Comparison of ENCODE assay signal across 9 mouse cellular contexts in the genomic region with DNA sequence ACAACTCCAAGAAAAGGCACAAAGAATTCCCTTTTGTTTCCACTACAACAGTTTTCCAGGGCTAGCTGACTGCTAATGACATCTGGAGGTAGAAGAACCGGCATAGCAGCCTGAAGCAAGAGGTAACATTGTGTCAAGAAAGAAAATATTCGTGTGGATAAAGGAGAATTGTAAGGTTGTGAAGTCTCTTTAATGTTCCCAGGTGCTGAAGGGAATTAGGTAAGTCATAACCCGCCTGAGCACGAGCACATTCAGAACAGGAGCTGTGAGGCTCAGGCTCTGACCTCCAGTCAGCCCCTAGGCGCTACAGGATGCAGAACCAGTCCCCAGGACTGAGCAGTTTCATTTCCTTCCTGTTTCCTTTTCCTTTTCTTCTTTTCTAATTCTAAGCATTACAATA.
DNase-seq lines count a peak whose midpoint lies in the region; ATAC-seq and TF ChIP-seq lines count a peak whose summit lies in the region.
"Had no signal": no experiment of that assay in that cellular context is flagged by ENCODE, and none has a peak within 500 bp of the region (broad histone marks: within the 10 kb centered on the region; RNA-seq: fewer than 3 reads in every experiment).

No protein-coding gene starts in this region.

- H3K36me3 ChIP-seq in hindbrain, embryonic 13.5 days = no peaks in the 10 kb centered on the region
- H3K36me3 ChIP-seq in midbrain, embryonic 16.5 days (ENCODE audit: control insufficient read depth, insufficient read depth, low read length) = no peaks in the 10 kb centered on the region

- no peak overlapping the region for H3K4me3 ChIP-seq in layer of hippocampus, adult 2 months
- no peak overlapping the region for H3K4me3 ChIP-seq in hindbrain, embryonic 13.5 days
- H3K4me3 ChIP-seq in midbrain, embryonic 16.5 days (ENCODE audit: low read depth, low read length) = no peak overlapping the region

- no peak for DNase-seq in layer of hippocampus, adult 2 months (ENCODE audit: low spot score in 2 of 2)
- DNase-seq in layer of hippocampus, postnatal 14 days (ENCODE audit: low spot score in 2 of 2) = no peak
- peak; percentile 35 for DNase-seq in embryo, embryonic 9.5 days (ENCODE audit: extremely low spot score)
- no peak for DNase-seq in adipocyte (ENCODE audit: low spot score)
- no peak for DNase-seq in adrenal gland, adult (ENCODE audit: inconsistent age in 2 of 2, low spot score in 1 of 2)
- DNase-seq: cerebellum, adult 11 months; gastrocnemius, postnatal 36 days had no signal

- H3K27ac ChIP-seq in layer of hippocampus, adult 2 months = peak overlapping the region; percentile 51; the same call in 1 of the 2 replicates
- peak overlapping the region; percentile 31 for H3K27ac ChIP-seq in hindbrain, embryonic 13.5 days
- peak overlapping the region; percentile 53 for H3K27ac ChIP-seq in midbrain, embryonic 16.5 days (ENCODE audit: low read length)

- no peak for TF ChIP-seq CTCF in layer of hippocampus, adult 2 months (conservative IDR thresholded peaks at IDR 0.05)

- 12% methylated on average over 5 of the region's 5 CpGs for WGBS in hindbrain, embryonic 13.5 days
- 6% methylated on average over 5 of the region's 5 CpGs for WGBS in midbrain, embryonic 16.5 days

- no peak for ATAC-seq in hindbrain, embryonic 13.5 days (ENCODE audit: low FRiP score)
- ATAC-seq in midbrain, embryonic 16.5 days = no peak; the same call in 1 of the 2 replicates

- H3K9me3 ChIP-seq in hindbrain, embryonic 13.5 days = no peaks in the 10 kb centered on the region
- H3K9me3 ChIP-seq in midbrain, embryonic 16.5 days (replicated peaks; ENCODE audit: control insufficient read depth, low read length, poor library complexity, severe bottlenecking) = no peaks in the 10 kb centered on the region

- H3K4me2 ChIP-seq in hindbrain, embryonic 13.5 days = no peak overlapping the region
- no peak overlapping the region; the same call in 1 of the 2 replicates for H3K4me2 ChIP-seq in midbrain, embryonic 16.5 days (ENCODE audit: low read length)

- H3K27me3 ChIP-seq in hindbrain, embryonic 13.5 days = no peaks in the 10 kb centered on the region
- H3K27me3 ChIP-seq in midbrain, embryonic 16.5 days (ENCODE audit: control insufficient read depth, insufficient read depth, low read depth, low read length) = no peaks in the 10 kb centered on the region

- H3K4me1 ChIP-seq in hindbrain, embryonic 13.5 days (replicated peaks) = peaks cover 12% of the 10 kb centered on the region
- H3K4me1 ChIP-seq in midbrain, embryonic 16.5 days (ENCODE audit: control insufficient read depth, insufficient read depth, low read length) = peaks cover 11% of the 10 kb centered on the region

- no peak overlapping the region for H3K9ac ChIP-seq in hindbrain, embryonic 13.5 days
- no peak overlapping the region for H3K9ac ChIP-seq in midbrain, embryonic 16.5 days (ENCODE audit: low read depth, low read length)
